Mouse (Mus musculus) heart, postnatal 0 days (tissue): Measurements from ENCODE around the gene Six1.

Experiments used
- CTCF ChIP-seq: IDR thresholded peaks from 2 replicates; pipeline ENCODE4 v1.5.1; 2016; ENCODE audit warnings: antibody characterized with exemption, control low read depth, low read depth
- EP300 ChIP-seq: IDR thresholded peaks from 2 replicates; pipeline ENCODE4 v1.6.1; 2016; ENCODE audit warnings: antibody characterized with exemption, low read depth

DNA sequence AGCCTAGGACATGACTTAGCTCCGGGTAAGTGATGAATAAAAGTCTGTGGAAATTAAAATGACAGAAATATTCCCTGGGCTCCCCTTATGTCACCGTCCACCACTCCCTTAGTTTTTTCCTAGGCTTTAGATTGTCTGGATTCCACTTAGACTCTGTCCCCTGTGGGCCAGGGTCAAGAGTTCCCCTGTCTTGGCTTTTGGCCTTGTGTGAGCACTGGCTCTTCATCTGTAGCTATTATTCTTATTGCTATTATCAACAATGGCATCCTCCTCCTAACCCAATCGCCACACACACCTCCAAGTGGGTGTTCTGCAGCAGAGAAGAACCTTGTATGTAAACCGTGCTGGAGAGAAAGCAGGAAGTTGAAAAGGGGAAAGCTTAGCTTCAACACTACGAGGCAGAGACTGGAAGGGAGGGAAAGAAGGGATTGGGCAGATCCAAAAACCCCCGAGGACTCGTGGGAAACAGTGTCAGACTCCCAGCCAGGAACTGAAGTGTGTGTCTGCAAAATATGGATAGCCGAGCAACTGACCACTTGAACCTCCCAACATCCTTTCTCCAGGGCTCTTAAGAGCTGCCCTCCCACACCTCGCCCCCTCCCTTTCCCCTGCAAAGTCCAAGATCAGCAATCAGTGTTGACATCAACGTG lies 41.4 kb downstream of the Six1 start:
- TF ChIP-seq CTCF (no peak), EP300 (no peak)
